Mouse (Mus musculus): ENCODE data around the gene Sh3pxd2a. TPM values are rescaled to one million over a fixed set of nuclear protein-coding genes. Genes with fewer than 3 reads are reported as not detected.

Sh3pxd2a gene
- polyA plus RNA-seq, 1 experiment from 2014 or later = 8.7 TPM

DNA sequence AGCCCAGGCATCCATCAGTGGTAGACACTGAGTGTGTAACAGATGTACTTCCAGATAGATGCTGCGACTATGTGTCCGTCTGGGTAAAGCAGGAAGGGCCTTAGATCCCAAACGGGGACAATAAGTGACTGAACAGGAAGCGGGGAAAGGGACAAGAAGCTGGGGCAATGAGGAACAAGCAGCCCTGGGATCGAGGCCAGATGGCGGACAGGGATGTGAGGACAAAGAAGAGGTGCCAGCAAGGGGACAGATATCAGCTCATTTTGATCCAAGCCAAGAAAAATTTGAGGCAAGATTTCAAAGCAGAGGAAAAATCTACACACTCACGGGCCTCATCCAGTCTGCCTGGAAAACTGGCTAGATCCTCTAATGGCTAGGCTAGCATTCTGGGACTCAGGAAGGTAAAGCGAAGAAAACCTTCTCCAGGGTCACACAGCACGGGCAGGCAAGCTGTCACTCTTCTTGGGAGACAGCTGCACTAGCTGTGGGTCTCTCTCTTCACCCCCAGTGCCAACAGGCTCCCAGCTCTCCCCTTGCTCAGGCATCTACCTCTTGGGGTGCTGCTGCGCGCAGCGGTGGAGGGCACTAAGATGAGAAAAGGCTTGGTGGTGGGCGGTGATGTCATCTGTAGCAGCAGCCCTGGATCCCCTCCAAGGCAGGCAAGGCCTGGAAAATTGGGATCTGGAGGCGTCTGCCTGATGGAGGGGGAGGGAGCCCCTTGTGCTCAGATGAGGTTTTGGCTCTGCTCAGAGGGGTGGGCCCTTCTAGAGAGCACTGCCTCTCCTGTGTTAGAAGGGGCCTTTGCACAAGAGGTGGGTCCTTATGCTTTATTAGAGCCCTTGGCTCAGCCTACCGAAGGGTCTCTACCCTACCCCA lies 146.9 kb downstream of the Sh3pxd2a start:
- Histone ChIP-seq H3K4me2 (replicated peaks; ENCODE audit: low read depth, low read length) (no peak overlapping the region), H3K4me3 (ENCODE audit: low read length) (no peak overlapping the region), H3K27ac (ENCODE audit: low read depth, low read length) (peak overlapping the region; percentile 17; the same call in 1 of the 2 replicates), H3K9me3 (ENCODE audit: control insufficient read depth, low read length) (no peaks in the 10 kb centered on the region), H3K36me3 (ENCODE audit: control insufficient read depth, insufficient read depth, low read length) (no peaks in the 10 kb centered on the region; the same call in 1 of the 2 replicates), H3K4me1 (ENCODE audit: control insufficient read depth, insufficient read depth, low read length) (peaks cover 67% of the 10 kb centered on the region), H3K9ac (ENCODE audit: low read depth, low read length) (0 out of 2 replicates have a peak overlapping the region, but pooled peaks have one; percentile 8), H3K27me3 (ENCODE audit: control insufficient read depth, insufficient read depth, low read length) (no peaks in the 10 kb centered on the region)
- WGBS = 65% methylated on average over 15 of the region's 15 CpGs
- no peak for ATAC-seq (ENCODE audit: low FRiP score, low TSS enrichment)

DNA sequence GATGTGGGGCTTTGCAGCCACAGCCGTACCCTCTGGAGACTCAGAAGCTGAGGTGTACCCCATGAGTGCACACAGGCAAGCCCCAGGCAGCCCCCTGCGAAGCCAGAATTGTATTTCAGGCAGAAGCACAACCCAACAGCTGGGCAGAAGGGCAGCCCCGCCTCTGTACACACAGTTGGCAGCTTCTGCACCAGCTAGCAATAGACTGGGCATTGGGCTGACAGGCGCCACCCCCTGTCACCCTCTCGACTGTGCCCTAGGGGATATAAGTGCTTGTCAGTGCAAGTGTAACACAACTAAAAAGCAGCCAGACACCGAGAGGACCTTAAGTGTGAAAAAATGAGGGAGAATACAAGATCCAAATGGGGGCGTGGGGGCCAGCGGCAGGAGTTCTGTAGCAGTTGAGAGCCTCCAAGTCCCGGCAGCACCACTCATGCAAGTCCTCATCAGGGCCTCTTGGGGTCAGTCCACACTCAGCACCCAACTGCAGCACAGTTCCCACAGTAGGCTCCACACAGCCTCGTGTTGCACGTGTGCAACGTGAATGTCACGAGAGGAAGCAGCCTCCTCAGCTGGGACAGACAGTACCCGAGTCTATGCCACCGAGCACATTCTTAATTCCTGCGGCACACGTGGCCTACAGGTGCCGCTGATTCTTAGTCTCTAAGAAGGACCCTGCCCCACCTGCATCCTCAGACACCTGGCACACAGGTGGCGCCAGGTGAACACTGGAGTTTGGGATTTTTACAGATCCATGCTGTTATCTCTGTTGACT lies 147.7 kb downstream of the Sh3pxd2a start:
- no peaks in the 10 kb centered on the region; the same call in 1 of the 2 replicates for H3K36me3 ChIP-seq (ENCODE audit: control insufficient read depth, insufficient read depth, low read length)
- H3K4me1 ChIP-seq (ENCODE audit: control insufficient read depth, insufficient read depth, low read length) = peaks cover 72% of the 10 kb centered on the region
- H3K4me3 ChIP-seq (ENCODE audit: low read length) = no peak overlapping the region
- no peak for ATAC-seq (ENCODE audit: low FRiP score, low TSS enrichment)
- no peak overlapping the region for H3K4me2 ChIP-seq (replicated peaks; ENCODE audit: low read depth, low read length)
- H3K27me3 ChIP-seq (ENCODE audit: control insufficient read depth, insufficient read depth, low read length) = no peaks in the 10 kb centered on the region
- WGBS = 70% methylated on average over 19 of the region's 19 CpGs
- no peaks in the 10 kb centered on the region for H3K9me3 ChIP-seq (ENCODE audit: control insufficient read depth, low read length)
- H3K9ac ChIP-seq (ENCODE audit: low read depth, low read length) = no peak overlapping the region
- peak overlapping the region; percentile 51; the same call in 1 of the 2 replicates for H3K27ac ChIP-seq (ENCODE audit: low read depth, low read length)

DNA sequence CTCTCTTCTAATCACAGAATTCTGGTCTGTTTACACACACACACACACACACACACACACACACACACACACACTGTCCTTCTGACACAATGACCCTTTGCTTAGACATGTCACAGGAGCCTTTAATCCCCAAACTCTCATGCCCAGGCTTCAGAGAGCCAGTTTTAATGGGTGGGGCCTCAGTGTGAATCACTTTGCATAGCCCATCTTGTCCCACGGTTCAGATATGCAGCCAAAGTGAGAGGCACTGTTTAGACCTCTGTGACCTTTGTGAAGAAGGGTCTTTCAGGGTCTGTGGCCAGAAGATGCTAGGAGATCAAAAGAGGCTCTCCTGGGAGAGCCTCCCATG lies 148.3 kb downstream of the Sh3pxd2a start:
- no peak for ATAC-seq (ENCODE audit: low FRiP score, low TSS enrichment)
- no peaks in the 10 kb centered on the region for H3K27me3 ChIP-seq (ENCODE audit: control insufficient read depth, insufficient read depth, low read length)
- H3K27ac ChIP-seq (ENCODE audit: low read depth, low read length) = peak overlapping the region; percentile 51; the same call in 1 of the 2 replicates
- H3K4me2 ChIP-seq (replicated peaks; ENCODE audit: low read depth, low read length) = no peak overlapping the region
- no peaks in the 10 kb centered on the region; the same call in 1 of the 2 replicates for H3K36me3 ChIP-seq (ENCODE audit: control insufficient read depth, insufficient read depth, low read length)
- no peak overlapping the region for H3K9ac ChIP-seq (ENCODE audit: low read depth, low read length)
- H3K4me3 ChIP-seq (ENCODE audit: low read length) = no peak overlapping the region
- H3K4me1 ChIP-seq (ENCODE audit: control insufficient read depth, insufficient read depth, low read length) = peaks cover 69% of the 10 kb centered on the region
- no peaks in the 10 kb centered on the region for H3K9me3 ChIP-seq (ENCODE audit: control insufficient read depth, low read length)
- WGBS = 14% methylated on average over 1 of the region's 1 CpGs

DNA sequence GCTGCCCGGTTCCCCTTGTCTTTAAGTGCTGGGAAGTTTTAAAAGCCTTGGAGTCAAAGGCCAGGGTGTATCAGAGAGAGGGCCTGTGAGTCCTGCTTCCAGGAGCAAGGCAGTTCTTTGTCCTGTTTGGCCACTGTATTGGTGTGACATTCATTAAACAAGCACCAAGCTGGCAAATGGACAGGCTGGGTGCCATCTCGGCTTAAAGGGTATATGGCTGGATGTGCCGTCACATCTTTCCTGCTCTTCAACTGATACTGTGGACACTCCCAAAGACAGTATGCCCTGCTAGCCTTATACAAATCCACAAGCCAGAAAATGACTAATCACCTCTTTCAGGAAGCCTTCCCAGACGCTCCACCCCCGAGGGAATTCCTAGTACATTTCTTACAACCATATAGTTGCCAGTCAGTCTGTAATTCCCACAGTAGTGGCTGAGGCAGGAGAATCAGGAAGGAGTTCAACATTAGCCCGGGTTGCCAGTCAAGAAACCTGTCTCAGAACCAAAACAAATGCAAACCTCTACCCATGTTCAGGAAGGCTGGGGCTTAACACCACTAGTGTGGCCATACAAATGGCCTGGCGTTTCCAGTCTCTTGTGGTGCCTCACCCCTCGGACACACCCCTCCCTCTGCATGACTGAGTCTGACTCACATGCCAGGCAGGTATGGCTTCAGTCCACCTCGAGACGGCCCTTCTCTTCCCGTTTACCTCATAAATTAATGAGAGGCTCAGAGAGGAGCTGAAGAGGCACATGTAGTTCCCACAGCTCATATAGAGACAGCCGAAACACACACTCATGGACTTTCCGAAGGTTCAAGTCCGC lies 148.9 kb downstream of the Sh3pxd2a start:
- peaks cover 65% of the 10 kb centered on the region for H3K4me1 ChIP-seq (ENCODE audit: control insufficient read depth, insufficient read depth, low read length)
- ATAC-seq (ENCODE audit: low FRiP score, low TSS enrichment) = no peak
- peak overlapping the region; percentile 49 for H3K4me3 ChIP-seq (ENCODE audit: low read length)

DNA sequence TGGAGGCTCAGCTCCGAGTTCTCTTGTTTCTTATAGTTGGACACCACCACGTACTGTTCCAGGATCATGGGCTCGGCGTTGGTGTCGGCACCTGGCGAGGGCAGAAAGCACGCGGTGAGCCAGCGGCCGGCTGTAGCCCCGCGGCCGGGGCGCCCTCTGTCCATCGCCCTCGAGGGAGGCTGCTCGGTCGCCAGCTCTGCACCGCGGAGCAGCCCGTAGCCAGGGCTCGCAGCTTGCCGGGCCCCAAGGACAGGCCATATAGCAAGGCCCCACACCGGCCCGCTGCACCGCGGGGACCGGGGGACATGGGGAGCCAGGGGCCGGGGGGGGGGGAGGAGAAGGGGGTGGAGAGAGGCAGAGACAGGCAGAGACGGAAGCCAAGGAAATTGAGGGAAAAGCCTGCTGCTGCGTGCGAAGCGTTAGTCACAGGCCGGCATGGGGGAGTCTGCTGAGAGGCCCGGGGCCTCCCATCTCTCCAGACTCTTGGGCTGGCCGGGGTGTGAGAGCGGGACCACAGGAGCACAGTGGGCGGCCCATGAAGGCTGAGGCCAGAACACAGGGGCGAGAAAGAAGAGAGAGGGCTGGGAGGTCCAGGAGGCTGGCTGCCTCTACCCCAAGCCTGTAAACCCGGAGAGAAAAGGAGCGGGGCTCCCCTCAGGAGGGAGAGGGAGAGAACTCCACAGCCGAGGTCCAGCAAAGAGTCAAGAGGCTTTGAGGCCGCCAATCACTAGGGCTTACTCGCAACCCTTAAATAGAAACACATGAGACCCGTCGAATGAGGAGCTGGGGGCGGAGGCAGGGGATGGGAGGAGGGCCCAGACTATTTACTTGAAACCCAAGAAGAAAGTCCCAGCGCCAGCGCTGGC lies 149.9 kb downstream of the Sh3pxd2a start:
- 3% methylated on average over 49 of the region's 49 CpGs for WGBS
- peak overlapping the region; percentile 89 for H3K4me2 ChIP-seq (replicated peaks; ENCODE audit: low read depth, low read length)
- no peaks in the 10 kb centered on the region for H3K27me3 ChIP-seq (ENCODE audit: control insufficient read depth, insufficient read depth, low read length)
- peak overlapping the region; percentile 49 for H3K4me3 ChIP-seq (ENCODE audit: low read length)
- H3K9ac ChIP-seq (ENCODE audit: low read depth, low read length) = peak overlapping the region; percentile 87
- H3K9me3 ChIP-seq (ENCODE audit: control insufficient read depth, low read length) = no peaks in the 10 kb centered on the region
- peak; percentile 77 for ATAC-seq (ENCODE audit: low FRiP score, low TSS enrichment)
- peak overlapping the region; percentile 88 for H3K27ac ChIP-seq (ENCODE audit: low read depth, low read length)
- peaks cover 6% of the 10 kb centered on the region; the same call in 1 of the 2 replicates for H3K36me3 ChIP-seq (ENCODE audit: control insufficient read depth, insufficient read depth, low read length)
- peaks cover 59% of the 10 kb centered on the region for H3K4me1 ChIP-seq (ENCODE audit: control insufficient read depth, insufficient read depth, low read length)

More for the DNA sequence above, 148.9 kb downstream of the Sh3pxd2a start:
- Histone ChIP-seq H3K4me2 (replicated peaks; ENCODE audit: low read depth, low read length) (peak overlapping the region; percentile 89), H3K9ac (ENCODE audit: low read depth, low read length) (peak overlapping the region; percentile 87; the same call in 1 of the 2 replicates), H3K27me3 (ENCODE audit: control insufficient read depth, insufficient read depth, low read length) (no peaks in the 10 kb centered on the region), H3K27ac (ENCODE audit: low read depth, low read length) (peak overlapping the region; percentile 88), H3K9me3 (ENCODE audit: control insufficient read depth, low read length) (no peaks in the 10 kb centered on the region), H3K36me3 (ENCODE audit: control insufficient read depth, insufficient read depth, low read length) (no peaks in the 10 kb centered on the region; the same call in 1 of the 2 replicates)
- WGBS = 34% methylated on average over 14 of the region's 14 CpGs

DNA sequence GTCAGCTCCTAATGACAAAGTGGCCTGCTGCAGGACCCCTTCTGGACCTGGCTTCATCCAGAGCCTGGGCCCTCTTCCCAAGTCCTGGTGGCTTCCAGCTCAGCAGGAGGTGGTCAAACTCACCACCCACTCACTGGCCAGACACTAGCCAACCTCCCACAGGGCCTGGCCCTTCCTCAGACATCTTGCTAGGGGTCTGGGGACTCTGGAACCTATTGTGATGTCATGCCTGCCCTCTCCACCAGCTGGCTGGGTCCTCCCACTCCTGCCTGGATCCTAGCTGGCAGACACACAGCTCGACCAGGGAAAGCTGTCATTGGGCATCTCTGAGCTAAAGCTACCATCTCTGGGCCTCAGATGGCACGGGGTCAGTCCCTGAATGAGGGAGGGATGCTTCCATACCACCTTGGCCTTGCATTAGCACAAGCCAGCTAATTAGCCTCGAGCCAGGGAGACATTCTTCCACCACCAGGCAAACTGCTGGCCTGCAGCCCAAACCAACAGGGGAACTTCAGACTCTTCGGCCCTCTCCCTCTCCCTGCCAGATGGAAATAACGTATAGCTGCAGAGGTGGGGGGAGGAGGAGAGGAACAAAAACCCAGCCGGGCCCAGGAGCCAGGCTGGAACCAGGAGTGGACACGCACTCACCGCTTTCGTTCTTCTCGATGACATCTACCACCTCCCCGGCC lies 150.7 kb downstream of the Sh3pxd2a start:
- peak overlapping the region; percentile 89 for H3K4me2 ChIP-seq (replicated peaks; ENCODE audit: low read depth, low read length)
- H3K9me3 ChIP-seq (ENCODE audit: control insufficient read depth, low read length) = no peaks in the 10 kb centered on the region
- ATAC-seq (ENCODE audit: low FRiP score, low TSS enrichment) = no peak; the same call in 1 of the 2 replicates
- H3K27ac ChIP-seq (ENCODE audit: low read depth, low read length) = peak overlapping the region; percentile 88
- H3K36me3 ChIP-seq (ENCODE audit: control insufficient read depth, insufficient read depth, low read length) = peaks cover 6% of the 10 kb centered on the region; the same call in 1 of the 2 replicates
- H3K4me1 ChIP-seq (ENCODE audit: control insufficient read depth, insufficient read depth, low read length) = peaks cover 59% of the 10 kb centered on the region
- peak overlapping the region; percentile 87 for H3K9ac ChIP-seq (ENCODE audit: low read depth, low read length)
- WGBS = 10% methylated on average over 10 of the region's 11 CpGs
- H3K27me3 ChIP-seq (ENCODE audit: control insufficient read depth, insufficient read depth, low read length) = no peaks in the 10 kb centered on the region
- peak overlapping the region; percentile 49 for H3K4me3 ChIP-seq (ENCODE audit: low read length)

DNA sequence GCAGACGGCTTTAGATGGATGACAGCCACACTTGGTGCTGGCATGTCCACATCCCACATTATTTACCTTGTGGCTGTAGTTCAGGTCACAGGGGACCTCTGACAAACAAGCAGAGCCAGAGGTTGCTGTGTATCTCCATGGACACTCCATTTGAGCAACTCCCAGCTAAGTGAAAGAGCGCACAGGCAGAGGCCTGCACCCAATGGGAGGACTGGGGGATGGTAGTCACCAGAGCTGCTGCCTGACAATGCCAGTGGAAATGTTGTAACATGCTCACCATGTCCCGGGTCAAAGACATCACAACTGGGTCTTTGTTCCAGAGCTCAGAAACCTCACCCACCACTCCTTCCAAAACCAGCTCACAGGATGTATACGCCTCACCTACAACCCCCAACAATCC lies 153.0 kb downstream of the Sh3pxd2a start:
- ATAC-seq (ENCODE audit: low FRiP score, low TSS enrichment) = no peak
- Histone ChIP-seq H3K27me3 (ENCODE audit: control insufficient read depth, insufficient read depth, low read length) (no peaks in the 10 kb centered on the region), H3K4me1 (ENCODE audit: control insufficient read depth, insufficient read depth, low read length) (peaks cover 48% of the 10 kb centered on the region), H3K4me2 (replicated peaks; ENCODE audit: low read depth, low read length) (no peak overlapping the region), H3K4me3 (ENCODE audit: low read length) (no peak overlapping the region), H3K36me3 (ENCODE audit: control insufficient read depth, insufficient read depth, low read length) (peaks cover 6% of the 10 kb centered on the region; the same call in 1 of the 2 replicates), H3K9ac (ENCODE audit: low read depth, low read length) (no peak overlapping the region), H3K27ac (ENCODE audit: low read depth, low read length) (no peak overlapping the region), H3K9me3 (ENCODE audit: control insufficient read depth, low read length) (no peaks in the 10 kb centered on the region)
- 73% methylated on average over 4 of the region's 4 CpGs for WGBS
